Mouse (Mus musculus) mature B cell (primary cell): ENCODE data around the gene Suox.
"Not testable (repeated sequence)": the region's sequence is repeated elsewhere in the genome, so short reads cannot be mapped to it uniquely, and the experiment has no call there.

Experiments used
- in situ Hi-C: fragments of 300-500 bp; cut with MboI; formaldehyde crosslinking; loops from 2 replicates; pipeline ENCODE4 v1.14.3; 2019

Suox gene

DNA sequence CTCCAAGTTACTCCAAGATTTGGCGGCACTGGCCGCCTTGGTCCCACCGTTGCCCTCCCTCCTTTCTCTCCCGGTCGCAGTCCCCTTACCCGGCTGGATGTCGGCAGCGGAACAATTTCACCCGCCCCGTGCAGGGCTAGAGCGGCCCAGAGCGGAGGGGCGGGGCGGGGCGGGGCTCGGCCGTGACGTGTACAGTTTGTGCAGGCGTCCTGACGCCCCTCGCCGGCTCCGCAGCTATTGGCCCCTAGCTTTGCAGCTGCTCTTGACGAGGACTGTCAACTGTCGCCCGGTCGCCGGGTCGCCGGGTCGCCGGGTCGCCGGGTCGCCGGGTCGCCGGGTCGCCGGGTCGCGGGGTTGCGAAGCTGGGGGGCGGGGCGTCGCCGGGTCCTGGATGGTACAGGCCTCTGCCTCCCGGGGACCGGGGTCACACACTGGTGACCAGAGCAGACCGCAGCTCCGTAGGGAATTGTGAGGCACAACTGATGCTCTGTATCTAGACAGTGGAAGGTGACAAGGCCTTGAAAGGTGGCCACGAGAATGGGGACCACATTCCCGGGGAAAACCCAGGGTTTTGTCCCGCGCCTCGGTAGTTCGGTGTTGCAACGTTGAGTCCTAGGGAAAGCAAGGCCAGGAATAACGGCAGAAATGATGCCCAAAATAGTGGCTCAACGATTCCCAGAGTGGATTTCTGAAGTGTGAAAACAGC is at the start of gene Suox:
Gene Suox, minus strand, starts transcription at position 311 of the 706 bp plus-strand sequence.
- in situ Hi-C loops: no loop called here

DNA sequence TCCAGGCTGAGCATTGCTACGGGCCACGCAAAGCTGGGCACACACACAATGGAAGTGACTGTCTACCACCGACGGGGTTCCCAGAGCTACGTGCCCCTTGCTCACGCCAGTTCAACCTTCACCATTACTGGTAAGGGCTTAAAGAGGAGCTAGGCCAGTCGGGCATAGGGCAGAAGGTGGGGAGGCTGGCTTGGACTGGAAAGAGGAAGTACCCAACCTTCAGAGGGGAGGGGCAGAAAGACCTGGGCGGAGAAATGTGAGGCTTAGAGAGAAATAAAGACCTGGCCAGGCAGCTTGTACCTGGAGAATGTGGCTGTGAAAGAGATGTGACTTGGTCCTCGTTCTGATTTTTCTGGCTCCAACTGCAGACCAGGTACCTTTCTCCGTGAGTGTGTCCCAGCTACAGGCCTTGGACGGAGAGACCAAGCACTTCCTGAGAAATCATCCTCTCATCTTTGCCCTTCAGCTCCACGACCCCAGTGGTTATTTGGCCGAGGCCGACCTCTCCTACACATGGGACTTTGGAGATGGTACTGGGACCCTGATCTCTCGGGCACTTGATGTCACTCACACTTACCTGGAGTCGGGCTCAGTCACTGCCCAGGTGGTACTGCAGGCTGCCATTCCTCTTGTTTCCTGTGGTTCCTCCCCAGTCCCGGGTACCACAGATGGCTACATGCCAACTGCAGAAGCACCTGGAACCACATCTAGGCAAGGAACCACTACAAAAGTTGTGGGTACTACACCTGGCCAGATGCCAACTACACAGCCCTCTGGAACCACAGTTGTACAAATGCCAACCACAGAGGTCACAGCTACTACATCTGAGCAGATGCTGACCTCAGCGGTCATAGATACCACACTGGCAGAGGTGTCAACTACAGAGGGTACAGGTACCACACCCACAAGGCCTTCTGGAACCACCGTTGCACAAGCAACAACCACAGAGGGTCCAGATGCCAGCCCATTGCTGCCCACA is 42.0 kb upstream of the Suox start:
- in situ Hi-C loops: no loop called here

- in situ Hi-C loops: not testable (repeated sequence)
These were observed 37.4 kb upstream of the Suox start for GRCm38 (mm10) chr10:128711318-128711717.

DNA sequence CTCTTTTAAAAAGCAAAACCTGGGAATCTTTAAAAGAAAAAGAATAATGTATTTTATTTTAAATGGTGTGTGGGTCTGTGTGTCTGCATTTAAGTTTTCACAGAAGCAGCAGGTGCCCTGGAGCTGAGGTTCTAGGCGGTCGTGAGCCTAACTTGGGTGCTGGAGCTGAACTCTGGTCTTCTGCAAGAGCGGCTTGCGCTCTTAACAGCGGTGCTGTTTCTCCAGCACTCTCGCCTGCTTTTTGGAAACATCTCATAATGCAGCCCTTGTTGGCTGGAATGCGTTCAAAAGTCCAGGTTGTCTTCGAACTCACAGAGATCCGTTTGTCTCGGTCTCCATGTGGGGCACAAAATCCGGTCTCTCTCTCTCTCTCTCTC is 31.4 kb upstream of the Suox start:
- in situ Hi-C loops: no loop called here

DNA sequence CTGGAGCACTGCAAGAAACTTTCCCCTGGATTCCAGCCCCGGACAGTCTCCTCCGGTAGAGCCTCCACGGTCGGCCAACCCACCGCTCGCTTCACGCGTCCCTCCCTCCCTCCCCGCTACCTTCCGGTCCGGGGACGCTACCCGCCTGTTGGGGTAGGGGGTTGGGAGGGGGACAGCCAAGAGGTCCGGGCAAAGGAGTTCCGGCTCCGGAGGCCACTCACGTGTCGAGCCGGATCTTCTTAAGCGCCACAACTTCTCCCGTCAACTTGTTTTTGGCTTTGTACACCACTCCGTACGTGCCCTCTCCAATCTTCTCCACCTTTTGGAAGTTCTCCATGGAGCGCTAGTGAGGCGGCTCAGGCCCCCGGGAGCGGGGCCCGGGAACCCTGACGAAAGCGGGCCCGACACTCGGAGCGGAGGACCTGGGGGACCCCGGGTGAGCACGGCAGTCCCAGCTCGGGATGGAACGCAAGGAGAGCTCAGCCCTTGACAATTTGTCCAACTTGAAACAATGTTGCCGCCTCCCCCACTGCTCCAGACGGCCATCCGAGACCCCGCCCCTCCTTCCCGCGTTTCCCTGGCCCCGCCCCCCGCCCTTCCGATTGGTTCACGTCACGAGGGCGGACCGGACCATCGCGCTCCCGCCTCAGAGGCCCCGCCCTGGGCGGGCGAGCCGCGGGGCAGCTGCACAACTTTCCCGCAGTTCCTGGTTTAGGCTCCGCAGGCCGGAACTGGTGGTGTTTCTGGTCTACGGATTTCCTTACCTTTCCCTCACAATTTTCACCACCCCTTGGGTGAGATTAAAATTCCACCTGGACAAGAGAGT is 30.8 kb upstream of the Suox start, which contains the start of gene Cdk2:
Gene Cdk2, minus strand, starts transcription at position 541 of the 826 bp plus-strand sequence.
- in situ Hi-C loops: no loop called here

- in situ Hi-C loops: no loop called here
These were observed 30.0 kb upstream of the Suox start, which contains the start of gene Pmel for GRCm38 (mm10) chr10:128703895-128704294. Gene Pmel (plus strand): TSS chr10:128704195.

GRCm38 (mm10) chr10:128702328-128703007 is 28.6 kb upstream of the Suox start:
- in situ Hi-C loops: no loop called here

DNA sequence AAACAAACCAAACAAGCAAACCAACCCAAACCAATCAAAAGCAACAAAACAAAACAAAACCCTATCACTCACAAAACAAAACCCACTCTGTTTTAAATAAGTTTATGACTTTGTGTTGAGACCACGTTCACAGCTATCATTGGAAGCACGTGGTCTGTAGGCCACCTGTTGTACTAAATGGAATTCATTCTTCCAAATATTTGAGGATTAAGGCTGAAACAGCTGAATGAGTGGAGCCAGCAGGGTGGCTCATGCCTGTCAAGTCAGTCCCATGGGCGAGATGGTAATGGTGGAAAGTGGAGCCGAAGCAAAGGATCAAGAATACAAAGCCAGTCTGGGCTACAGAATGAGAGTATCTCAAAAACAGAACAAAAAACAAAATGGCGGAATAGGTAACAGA is 26.8 kb upstream of the Suox start:
- in situ Hi-C loops: no loop called here

DNA sequence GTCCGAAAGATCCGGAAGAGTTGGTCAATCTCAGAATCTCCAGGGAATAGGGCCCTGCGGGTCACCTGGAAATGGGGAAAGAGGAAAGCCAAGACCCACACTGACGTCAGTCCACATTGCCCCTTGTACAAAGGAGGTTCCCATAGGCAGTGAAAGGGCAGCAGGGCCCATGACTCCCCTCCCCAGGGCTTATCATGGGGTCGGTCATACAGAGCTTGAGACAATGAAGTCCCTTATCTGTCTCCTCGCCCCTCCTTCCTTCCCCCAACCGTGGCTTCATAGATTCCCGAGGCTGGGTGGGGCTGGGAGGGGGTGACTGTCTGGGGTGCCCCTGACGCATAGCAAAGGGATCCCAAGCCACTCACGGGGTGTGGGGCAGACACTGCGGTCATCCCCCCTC is 25.7 kb upstream of the Suox start:
- in situ Hi-C loops: no loop called here

DNA sequence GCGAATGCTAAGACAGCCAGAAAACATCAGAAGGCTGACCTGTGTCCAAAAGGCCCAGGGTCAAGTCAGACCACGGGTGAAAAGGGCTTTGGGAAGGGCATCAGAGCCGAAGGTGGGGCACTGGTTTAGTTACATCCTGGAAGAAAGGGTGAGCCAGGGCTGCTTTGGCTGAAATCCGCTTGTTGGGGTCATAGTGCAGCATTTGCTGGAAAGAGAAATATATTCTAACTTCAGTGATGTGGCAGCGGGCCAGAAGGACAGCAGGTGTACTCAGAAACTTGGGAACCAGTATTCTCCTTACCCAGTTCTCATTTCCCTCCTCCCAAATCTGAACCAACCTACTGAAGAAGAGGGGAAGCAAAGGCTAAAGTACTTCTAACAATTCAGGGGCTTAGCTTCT is 25.1 kb upstream of the Suox start:
- in situ Hi-C loops: no loop called here

DNA sequence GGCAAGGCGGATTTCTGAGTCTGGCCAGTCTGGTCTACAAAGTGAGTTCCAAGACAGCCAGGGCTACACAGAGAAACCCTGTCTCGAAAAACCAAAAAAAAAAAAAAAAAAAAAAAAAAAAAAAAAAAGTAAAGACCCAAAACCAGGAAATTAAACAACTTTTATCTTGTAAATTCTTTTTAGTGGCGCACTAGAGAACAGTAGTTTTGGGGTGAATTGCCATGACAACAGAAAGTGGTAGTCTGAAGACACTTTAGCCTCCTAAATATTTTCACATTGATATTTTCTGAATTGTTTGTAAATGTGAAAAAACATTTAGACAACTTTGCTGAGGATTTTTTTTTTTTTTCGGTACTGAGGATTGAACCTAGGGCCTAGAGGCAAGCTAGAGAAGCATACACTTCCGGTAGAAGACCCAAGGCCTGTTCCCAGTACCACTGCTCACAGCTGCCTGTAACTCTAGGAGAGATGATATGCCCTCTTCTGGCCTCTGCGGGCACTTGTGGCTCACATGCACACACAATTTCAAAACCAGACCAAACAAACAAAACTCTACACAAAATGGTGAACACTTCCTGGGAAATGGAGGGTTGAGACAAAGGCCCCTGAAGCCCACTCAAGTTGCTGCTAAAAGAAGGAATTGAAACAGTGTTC is 23.3 kb upstream of the Suox start:
- in situ Hi-C loops: no loop called here

GRCm38 (mm10) chr10:128695992-128696807 is 22.3 kb upstream of the Suox start, which contains the start of gene Rab5b:
Gene Rab5b (minus strand): TSS chr10:128696264.
- in situ Hi-C loops: no loop called here

DNA sequence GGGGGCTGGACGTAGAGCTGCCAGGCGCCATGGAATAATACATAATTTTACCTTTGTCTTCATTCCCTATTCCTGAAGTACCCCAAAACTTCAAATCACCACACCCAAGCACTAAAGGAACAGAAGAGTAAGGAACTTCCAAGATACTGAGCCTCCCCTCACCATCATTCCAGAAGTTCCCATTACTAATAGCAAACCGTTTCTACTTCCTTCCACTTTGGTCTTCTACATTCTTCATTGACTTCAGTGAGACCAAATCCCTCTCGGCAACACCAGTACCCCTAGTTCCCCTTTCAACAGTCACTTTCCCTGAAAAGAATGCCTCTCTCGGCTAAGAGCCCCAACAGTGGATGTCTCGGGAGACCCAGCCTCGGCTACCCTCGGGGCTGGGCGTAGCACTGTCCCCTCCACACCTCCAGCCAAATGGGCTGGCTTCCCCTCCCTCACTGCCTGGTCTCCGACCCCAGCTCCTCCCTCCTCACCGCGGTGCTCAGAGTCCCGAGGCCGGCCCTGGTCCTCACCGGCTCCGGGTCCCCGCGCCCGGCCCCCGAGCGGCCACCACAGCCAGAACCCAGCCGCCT is 21.6 kb upstream of the Suox start:
- in situ Hi-C loops: no loop called here

DNA sequence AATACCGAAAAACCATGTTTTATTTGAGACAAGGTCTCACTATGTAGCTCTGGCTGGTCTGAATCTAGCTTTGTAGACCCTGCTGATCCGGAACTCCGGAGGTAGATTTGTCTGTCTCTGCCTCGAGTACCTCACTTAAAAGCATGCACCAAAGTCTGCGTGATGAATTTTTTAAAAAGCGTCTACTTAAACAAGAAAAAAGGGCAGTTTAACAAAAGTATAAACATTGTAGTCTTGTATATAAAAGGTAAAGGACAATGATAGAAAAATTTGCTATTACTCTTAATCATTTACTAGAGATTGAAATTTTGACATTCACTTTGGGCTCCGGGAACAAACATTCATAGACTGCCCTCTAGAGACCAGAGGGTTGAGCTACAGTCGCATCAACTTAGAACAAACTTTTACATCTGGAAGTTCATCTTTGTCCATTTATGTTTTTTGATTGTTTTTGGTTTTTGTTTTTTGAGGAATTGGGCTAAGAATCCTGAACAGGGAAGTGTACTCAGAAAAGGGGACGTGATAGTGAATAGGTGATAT is 666 bp upstream of the Suox start:
- in situ Hi-C loops: no loop called here

DNA sequence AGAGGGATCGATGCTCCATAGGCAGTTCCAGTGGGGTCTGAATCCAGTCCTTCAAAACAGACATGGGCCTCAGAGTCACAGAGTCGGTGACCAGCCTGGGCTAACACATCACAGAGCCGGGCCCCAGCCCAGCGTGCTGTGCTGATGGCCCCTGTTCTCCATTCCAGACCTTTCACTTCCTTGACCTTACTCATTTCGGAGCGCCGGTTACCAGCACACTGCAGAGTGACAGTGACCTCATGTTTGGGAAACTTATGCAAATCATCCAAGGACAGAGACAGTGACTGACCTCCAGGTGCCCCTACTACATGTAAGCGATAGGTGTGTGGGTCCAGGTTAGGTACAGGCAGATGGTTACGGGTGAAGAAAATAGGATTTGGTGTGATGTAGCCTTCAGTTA is 2.7 kb downstream of the Suox start:
- in situ Hi-C loops: no loop called here

DNA sequence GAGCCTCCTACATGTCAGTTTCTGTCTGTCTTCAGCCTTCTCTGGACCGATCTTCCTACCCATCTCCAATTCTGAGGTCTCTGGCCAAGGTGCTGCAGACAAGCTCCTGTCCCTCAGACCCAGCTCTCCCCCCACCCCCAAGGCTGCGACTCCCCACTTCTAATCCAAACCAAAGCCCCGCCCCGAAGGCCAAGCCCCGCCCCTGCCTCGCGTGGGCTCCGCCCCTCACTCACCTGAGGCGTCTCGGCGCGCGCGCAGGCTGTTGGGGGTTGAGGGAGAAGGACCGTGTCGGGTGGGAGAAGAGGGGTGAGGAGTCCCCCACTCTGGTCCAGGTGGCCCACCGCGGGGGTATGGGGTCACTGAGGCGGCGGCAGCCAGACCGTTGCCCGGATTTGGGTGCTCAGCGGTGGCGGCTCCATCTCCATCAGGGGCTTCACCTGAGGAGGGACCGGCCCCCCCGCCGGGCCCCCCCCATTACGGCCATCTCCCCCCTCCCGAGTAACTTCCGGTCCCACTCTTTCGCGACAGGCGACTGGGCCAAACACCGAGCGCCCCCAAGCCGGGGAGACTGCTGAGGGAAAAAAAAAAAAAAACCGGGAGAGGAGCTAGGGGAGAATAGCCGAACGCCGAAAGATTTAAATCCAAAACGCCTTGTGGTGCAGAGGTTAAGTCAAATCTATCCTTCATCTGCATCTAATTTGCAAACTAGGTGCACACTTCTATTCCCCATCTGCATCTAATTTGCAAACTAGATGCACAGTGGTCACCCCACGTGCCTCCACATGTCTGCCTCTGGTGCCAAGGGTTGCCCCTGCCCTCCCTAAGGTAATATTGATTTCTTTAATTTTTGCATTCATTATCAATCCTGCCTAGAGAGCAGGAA is 4.8 kb downstream of the Suox start:
- in situ Hi-C loops: no loop called here

DNA sequence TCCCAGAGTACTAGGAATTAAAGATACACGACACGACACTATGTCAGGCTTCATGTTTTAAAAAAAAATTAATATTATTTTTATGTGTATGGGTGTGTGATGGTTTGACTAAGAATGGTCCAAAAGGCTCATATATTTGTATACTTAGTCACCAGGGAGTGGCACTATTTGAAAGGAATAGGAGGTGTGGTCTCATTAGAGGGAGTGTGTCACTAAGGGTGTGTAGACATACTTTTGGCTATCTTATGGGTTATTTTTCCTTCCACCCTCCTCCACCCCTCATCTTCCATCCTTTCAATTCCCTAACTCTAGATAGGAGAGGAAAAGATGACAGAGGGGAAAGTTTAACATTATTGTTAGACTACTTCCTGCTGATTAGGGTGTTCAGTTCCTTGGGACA is 8.1 kb downstream of the Suox start:
- in situ Hi-C loops: no loop called here

DNA sequence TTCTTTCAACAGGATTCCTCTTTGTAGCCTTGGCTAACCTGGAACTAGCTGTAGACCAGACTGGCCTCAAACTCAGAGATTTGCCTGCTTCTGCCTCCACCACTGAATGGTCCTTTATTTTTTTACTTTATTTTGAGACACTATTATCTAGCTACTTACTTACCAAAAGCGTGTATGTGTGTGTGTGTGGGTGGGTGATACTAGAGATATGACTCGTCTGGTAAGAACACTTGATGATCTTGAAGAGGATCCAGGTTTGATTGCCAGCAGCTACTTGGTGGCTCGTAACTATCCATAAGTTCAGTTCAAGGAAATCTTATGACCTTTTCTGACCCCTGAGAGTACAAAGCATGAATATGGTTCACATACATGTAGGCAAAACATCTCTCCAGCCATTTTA is 8.6 kb downstream of the Suox start:
- in situ Hi-C loops: no loop called here
